Comparison of ENCODE assay signal across 1 mouse cellular context in genomic region chr17:24072919-24073696, GRCm38 (mm10).
A peak's percentile ranks its signal among the peaks of the same experiment; 100 is the strongest.
TF ChIP-seq lines count a peak whose summit lies in the region.

Gene Kctd5, minus strand, starts transcription at chr17:24073485.

TF ChIP-seq in MEL, 35 proteins besides CTCF, POLR2A, EP300 and RAD21 (continued from another document):
- no peak for TF ChIP-seq CHD1 (IDR thresholded peaks at IDR 0.05; ENCODE audit: low read depth, low read length)
- TF ChIP-seq SMC3 (IDR thresholded peaks at IDR 0.05; ENCODE audit: low read depth, low read length), result no peak
- peak; percentile 56; the same call in 1 of the 2 replicates for TF ChIP-seq ETS1 (IDR thresholded peaks at IDR 0.05; ENCODE audit: low read depth, low read length)
- TF ChIP-seq POLR2AphosphoS2 (IDR thresholded peaks at IDR 0.05; ENCODE audit: low read length), result peak; percentile 89
- TF ChIP-seq BHLHE40 (IDR thresholded peaks at IDR 0.05; ENCODE audit: borderline replicate concordance, low read depth, low read length), result no peak
- TF ChIP-seq GABPA (IDR thresholded peaks at IDR 0.05; ENCODE audit: low read depth, low read length), result no peak
TF ChIP-seq in MEL: peak in this region for 16.
